Mouse (Mus musculus): ENCODE measurements around the gene Cntn4. TPM values are rescaled to one million over a fixed set of nuclear protein-coding genes. Genes with fewer than 3 reads are reported as not detected.
A peak's percentile ranks its signal among the peaks of the same experiment; 100 is the strongest.

Gene Cntn4
- polyA plus RNA-seq, 1 experiment from 2014 or later = 1.5 TPM

DNA sequence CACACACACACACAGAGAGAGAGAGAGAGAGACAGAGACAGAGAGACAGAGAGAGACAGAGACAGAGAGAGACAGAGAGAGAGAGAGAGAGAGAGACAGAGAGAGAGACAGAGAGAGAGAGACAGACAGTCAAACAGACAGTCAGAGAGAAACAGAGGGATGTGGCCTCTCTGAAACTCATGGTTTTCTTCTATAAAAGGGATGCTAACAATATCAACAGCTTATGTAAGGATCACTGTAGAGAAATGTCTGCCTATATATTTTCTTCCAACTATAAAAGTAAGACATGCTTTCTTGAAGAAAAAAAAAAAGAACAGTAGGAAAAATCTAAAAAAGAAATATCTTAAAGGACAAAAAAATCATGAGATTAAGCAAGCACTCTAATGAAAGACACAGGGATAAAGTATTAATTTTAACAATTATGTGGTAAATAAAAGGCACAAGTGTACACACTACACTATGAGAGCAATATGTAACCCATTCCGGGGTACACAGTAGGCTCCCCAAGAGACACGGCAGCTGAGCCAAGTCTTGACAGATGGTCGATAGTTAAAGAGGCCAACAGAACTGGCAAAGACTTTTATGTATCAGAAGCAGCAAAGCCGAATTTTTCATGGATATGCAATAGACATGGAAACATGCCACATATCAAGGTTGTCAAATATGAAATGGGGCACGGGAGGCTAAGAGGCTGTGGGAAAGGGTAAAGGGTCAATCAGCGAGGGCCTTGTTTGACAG is 704.0 kb downstream of the Cntn4 start:
- H3K27ac ChIP-seq (ENCODE audit: low read length) = no peak overlapping the region
- no peak overlapping the region for H3K4me2 ChIP-seq (ENCODE audit: low read depth, low read length)
- H3K27me3 ChIP-seq (ENCODE audit: control insufficient read depth, insufficient read depth, low read depth, low read length) = no peaks in the 10 kb centered on the region
- no peak overlapping the region for H3K9ac ChIP-seq (ENCODE audit: low read length)
- H3K9me3 ChIP-seq (ENCODE audit: control insufficient read depth, low read length) = no peaks in the 10 kb centered on the region
- no peak overlapping the region for H3K4me3 ChIP-seq (ENCODE audit: low read length)
- no peak for ATAC-seq (ENCODE audit: low read depth)
- no peaks in the 10 kb centered on the region for H3K36me3 ChIP-seq (ENCODE audit: control insufficient read depth, insufficient read depth, low read length)
- no peaks in the 10 kb centered on the region for H3K4me1 ChIP-seq (replicated peaks; ENCODE audit: control insufficient read depth, insufficient read depth, low read length)
- 62% methylated on average over 6 of the region's 6 CpGs for WGBS

DNA sequence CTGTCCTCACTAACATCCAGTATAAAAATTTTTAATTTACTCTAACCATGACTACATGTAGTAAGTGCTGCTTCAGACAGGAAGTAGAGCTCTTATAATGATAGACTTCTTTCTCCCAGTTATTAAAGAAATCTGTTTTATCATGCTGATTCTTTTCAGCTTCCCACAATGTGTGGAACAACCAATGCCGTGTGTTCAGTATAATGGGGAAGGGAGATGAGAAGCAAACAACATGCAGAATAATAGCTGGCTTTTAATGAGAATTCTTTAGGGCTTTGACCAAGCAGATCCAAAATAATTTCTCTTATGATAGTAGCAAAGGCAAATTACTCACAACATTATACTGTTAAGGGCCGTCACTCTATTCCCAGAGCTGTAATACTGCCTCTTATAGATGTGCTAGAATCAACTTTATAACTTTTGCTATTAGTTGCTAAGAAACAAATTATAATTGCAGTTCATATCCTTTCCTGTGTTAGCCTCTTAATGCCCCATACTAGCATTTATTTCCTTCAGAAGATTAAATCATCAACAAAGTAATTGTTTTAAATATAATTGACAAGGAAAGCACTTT is 710.5 kb downstream of the Cntn4 start:
- H3K4me2 ChIP-seq (ENCODE audit: low read depth, low read length) = no peak overlapping the region
- H3K27ac ChIP-seq (ENCODE audit: low read length) = no peak overlapping the region
- no peak for ATAC-seq (ENCODE audit: low read depth)
- H3K9ac ChIP-seq (ENCODE audit: low read length) = no peak overlapping the region
- H3K9me3 ChIP-seq (ENCODE audit: control insufficient read depth, low read length) = no peaks in the 10 kb centered on the region
- no peaks in the 10 kb centered on the region for H3K4me1 ChIP-seq (replicated peaks; ENCODE audit: control insufficient read depth, insufficient read depth, low read length)
- 74% methylated on average over 2 of the region's 2 CpGs for WGBS
- H3K36me3 ChIP-seq (ENCODE audit: control insufficient read depth, insufficient read depth, low read length) = no peaks in the 10 kb centered on the region
- no peak overlapping the region for H3K4me3 ChIP-seq (ENCODE audit: low read length)
- H3K27me3 ChIP-seq (ENCODE audit: control insufficient read depth, insufficient read depth, low read depth, low read length) = no peaks in the 10 kb centered on the region

DNA sequence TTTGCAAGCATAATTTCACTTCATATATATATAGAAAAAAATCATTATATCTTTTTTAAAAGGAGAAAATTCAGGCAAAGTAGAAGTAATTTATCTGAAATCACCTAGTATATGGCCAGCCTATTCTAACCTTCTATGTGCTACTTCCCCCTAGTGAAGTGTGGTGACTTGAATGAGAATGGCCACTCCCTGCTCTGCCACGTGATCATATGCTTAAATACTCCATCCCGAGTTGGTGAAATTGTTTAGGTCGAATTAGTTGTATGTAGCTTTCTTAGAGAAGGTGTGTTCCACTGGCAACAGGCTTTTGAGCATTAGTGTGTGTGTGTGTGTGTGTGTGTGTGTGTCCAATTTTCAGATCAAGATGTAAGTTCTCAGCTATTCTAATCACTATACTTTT is 730.6 kb downstream of the Cntn4 start:
- WGBS = 74% methylated on average over 3 of the region's 3 CpGs
- Histone ChIP-seq H3K9me3 (ENCODE audit: control insufficient read depth, low read length) (no peaks in the 10 kb centered on the region), H3K27me3 (ENCODE audit: control insufficient read depth, insufficient read depth, low read depth, low read length) (no peaks in the 10 kb centered on the region), H3K9ac (ENCODE audit: low read length) (no peak overlapping the region), H3K4me3 (ENCODE audit: low read length) (no peak overlapping the region), H3K4me2 (ENCODE audit: low read depth, low read length) (no peak overlapping the region), H3K27ac (ENCODE audit: low read length) (no peak overlapping the region), H3K4me1 (replicated peaks; ENCODE audit: control insufficient read depth, insufficient read depth, low read length) (no peaks in the 10 kb centered on the region), H3K36me3 (ENCODE audit: control insufficient read depth, insufficient read depth, low read length) (no peaks in the 10 kb centered on the region)
- no peak for ATAC-seq (ENCODE audit: low read depth)

DNA sequence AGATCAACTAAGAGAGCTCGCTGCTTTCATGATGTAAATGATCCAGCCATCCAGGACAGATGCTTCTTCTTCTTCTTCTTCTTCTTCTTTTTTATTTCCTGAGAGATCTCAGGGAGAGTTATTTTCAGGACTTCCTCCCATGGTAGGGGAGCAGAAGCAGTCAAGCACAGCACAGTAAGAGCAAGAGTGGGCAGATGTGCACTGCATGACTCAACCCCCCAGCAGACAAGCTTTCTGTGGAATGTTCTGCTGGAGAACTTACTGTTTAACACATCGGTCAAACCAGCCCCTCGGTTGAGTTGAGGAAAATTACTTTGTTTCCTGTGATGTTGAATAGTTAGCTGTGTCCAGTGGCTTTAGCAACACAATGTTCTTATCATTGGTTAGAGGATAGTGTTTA is 731.2 kb downstream of the Cntn4 start:
- no peak for ATAC-seq (ENCODE audit: low read depth)
- Histone ChIP-seq H3K9ac (ENCODE audit: low read length) (no peak overlapping the region), H3K27me3 (ENCODE audit: control insufficient read depth, insufficient read depth, low read depth, low read length) (no peaks in the 10 kb centered on the region), H3K9me3 (ENCODE audit: control insufficient read depth, low read length) (no peaks in the 10 kb centered on the region), H3K4me2 (ENCODE audit: low read depth, low read length) (no peak overlapping the region), H3K27ac (ENCODE audit: low read length) (no peak overlapping the region), H3K36me3 (ENCODE audit: control insufficient read depth, insufficient read depth, low read length) (no peaks in the 10 kb centered on the region), H3K4me1 (replicated peaks; ENCODE audit: control insufficient read depth, insufficient read depth, low read length) (no peaks in the 10 kb centered on the region), H3K4me3 (ENCODE audit: low read length) (no peak overlapping the region)
- 66% methylated on average over 3 of the region's 3 CpGs for WGBS

DNA sequence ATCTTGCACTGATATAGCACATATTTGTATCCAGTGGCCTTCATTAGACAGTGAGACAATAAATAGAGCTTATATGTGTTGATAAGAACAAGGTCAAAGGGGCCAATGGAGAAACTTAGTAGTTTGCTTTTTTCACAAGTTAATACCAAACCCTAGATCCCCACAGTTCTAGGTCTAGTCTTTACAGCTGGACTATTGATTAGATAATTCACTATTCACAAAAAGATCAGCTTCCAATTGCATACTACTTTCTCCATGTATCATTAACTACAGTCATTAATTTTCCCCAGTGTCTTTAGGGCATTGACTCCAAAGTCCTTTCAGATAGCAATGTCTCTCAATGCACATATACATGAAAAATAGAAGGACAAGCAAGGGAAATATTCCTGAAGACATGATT is 745.5 kb downstream of the Cntn4 start:
- ATAC-seq (ENCODE audit: low read depth) = no peak
- no peaks in the 10 kb centered on the region for H3K9me3 ChIP-seq (ENCODE audit: control insufficient read depth, low read length)
- no peaks in the 10 kb centered on the region for H3K36me3 ChIP-seq (ENCODE audit: control insufficient read depth, insufficient read depth, low read length)
- no peak overlapping the region for H3K27ac ChIP-seq (ENCODE audit: low read length)
- no peak overlapping the region for H3K4me2 ChIP-seq (ENCODE audit: low read depth, low read length)
- no peaks in the 10 kb centered on the region for H3K27me3 ChIP-seq (ENCODE audit: control insufficient read depth, insufficient read depth, low read depth, low read length)
- H3K4me1 ChIP-seq (replicated peaks; ENCODE audit: control insufficient read depth, insufficient read depth, low read length) = no peaks in the 10 kb centered on the region; the same call in 1 of the 2 replicates
- H3K9ac ChIP-seq (ENCODE audit: low read length) = no peak overlapping the region
- H3K4me3 ChIP-seq (ENCODE audit: low read length) = no peak overlapping the region

DNA sequence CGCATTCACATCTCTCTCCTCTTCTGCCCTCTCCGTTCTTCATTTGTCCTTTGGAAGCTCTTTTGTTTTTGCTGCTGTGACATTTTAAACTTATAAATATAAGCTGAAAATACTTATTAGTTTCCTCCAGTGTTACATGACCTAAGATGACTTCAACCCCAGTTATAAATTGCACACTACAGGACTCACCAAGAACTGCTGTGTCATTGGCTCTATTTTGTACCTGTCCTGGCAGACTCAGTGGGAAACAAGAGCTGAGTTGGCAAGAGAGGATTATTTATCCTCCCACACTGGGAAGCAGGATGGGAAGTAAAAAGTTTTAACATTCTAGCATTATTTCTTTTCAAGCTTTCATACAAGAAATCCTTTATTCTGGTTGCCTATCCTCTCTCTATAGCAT is 746.0 kb downstream of the Cntn4 start:
- no peak overlapping the region for H3K4me3 ChIP-seq (ENCODE audit: low read length)
- H3K4me1 ChIP-seq (replicated peaks; ENCODE audit: control insufficient read depth, insufficient read depth, low read length) = no peaks in the 10 kb centered on the region; the same call in 1 of the 2 replicates
- H3K36me3 ChIP-seq (ENCODE audit: control insufficient read depth, insufficient read depth, low read length) = no peaks in the 10 kb centered on the region
- no peak overlapping the region for H3K4me2 ChIP-seq (ENCODE audit: low read depth, low read length)
- no peaks in the 10 kb centered on the region for H3K9me3 ChIP-seq (ENCODE audit: control insufficient read depth, low read length)
- no peak overlapping the region for H3K9ac ChIP-seq (ENCODE audit: low read length)
- 86% methylated on average over 2 of the region's 2 CpGs for WGBS
- no peaks in the 10 kb centered on the region for H3K27me3 ChIP-seq (ENCODE audit: control insufficient read depth, insufficient read depth, low read depth, low read length)
- H3K27ac ChIP-seq (ENCODE audit: low read length) = no peak overlapping the region
- no peak for ATAC-seq (ENCODE audit: low read depth)

DNA sequence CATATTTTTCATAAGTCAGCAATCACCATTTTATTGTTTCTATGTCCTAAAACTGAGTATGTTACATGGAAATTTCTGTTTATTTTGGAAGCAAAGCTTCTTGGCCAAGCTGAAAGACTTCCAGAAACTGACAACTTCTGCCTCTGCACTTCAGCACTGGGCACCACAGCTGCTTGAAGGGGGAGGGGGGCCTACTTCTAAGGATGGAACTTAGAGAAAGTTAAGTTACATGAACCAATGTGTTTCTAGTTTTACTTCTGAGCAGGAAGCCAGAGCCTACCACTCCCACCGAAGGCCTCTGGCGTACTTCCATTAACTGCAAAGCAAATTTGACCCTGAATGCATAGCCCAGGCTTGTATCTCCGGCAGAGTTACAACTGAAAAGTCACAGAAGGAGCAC is 749.2 kb downstream of the Cntn4 start:
- no peaks in the 10 kb centered on the region for H3K9me3 ChIP-seq (ENCODE audit: control insufficient read depth, low read length)
- no peak overlapping the region for H3K4me2 ChIP-seq (ENCODE audit: low read depth, low read length)
- no peak overlapping the region for H3K9ac ChIP-seq (ENCODE audit: low read length)
- H3K36me3 ChIP-seq (ENCODE audit: control insufficient read depth, insufficient read depth, low read length) = no peaks in the 10 kb centered on the region
- H3K27me3 ChIP-seq (ENCODE audit: control insufficient read depth, insufficient read depth, low read depth, low read length) = no peaks in the 10 kb centered on the region
- 64% methylated on average over 3 of the region's 3 CpGs for WGBS
- no peaks in the 10 kb centered on the region; the same call in 1 of the 2 replicates for H3K4me1 ChIP-seq (replicated peaks; ENCODE audit: control insufficient read depth, insufficient read depth, low read length)
- ATAC-seq (ENCODE audit: low read depth) = peak; percentile 38; the same call in 1 of the 2 replicates
- peak overlapping the region; percentile 22; the same call in 1 of the 2 replicates for H3K27ac ChIP-seq (ENCODE audit: low read length)
- H3K4me3 ChIP-seq (ENCODE audit: low read length) = no peak overlapping the region

DNA sequence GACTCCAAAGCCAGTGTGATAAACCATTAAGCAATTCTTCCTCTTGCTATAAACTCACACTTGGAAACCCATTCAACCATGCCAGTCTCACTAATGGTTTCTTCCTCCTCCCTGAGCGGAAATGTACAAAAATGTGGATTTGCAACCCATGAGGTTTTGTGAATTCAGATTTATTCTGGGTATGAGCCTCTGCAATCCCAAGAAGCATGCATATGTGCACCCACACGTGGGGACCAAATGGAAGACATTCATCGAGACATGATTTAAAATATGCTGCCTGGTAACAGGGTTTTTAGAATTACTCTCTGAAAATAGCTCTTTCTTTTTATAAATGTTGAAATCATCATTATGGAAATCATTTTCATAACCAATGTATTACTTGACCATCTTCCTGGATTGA is 754.0 kb downstream of the Cntn4 start:
- no peak overlapping the region for H3K9ac ChIP-seq (ENCODE audit: low read length)
- no peaks in the 10 kb centered on the region for H3K36me3 ChIP-seq (ENCODE audit: control insufficient read depth, insufficient read depth, low read length)
- no peak overlapping the region for H3K4me2 ChIP-seq (ENCODE audit: low read depth, low read length)
- no peak overlapping the region for H3K4me3 ChIP-seq (ENCODE audit: low read length)
- H3K4me1 ChIP-seq (replicated peaks; ENCODE audit: control insufficient read depth, insufficient read depth, low read length) = no peaks in the 10 kb centered on the region; the same call in 1 of the 2 replicates
- WGBS = 85% methylated on average over 3 of the region's 3 CpGs
- no peak overlapping the region for H3K27ac ChIP-seq (ENCODE audit: low read length)
- H3K27me3 ChIP-seq (ENCODE audit: control insufficient read depth, insufficient read depth, low read depth, low read length) = no peaks in the 10 kb centered on the region
- no peak for ATAC-seq (ENCODE audit: low read depth)
- no peaks in the 10 kb centered on the region for H3K9me3 ChIP-seq (ENCODE audit: control insufficient read depth, low read length)

DNA sequence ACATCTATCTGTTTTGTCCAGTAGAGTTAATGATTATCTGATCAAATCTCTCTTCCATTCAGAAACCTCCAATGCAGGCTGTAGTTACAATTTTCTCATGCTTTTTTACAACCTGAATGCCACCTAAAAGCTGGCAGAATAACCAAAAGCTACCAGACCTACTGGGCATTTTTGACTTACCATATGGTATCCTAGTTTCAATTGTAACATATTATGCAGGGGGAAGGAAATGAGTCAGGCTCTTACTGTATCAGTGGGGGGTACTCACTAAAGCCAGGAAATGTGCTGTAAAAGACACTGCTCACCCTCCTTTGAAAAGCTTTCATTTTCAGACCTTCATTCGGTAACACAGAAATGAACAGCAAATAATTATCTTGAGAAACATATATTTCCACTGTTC is 763.3 kb downstream of the Cntn4 start:
- H3K4me1 ChIP-seq (replicated peaks; ENCODE audit: control insufficient read depth, insufficient read depth, low read length) = no peaks in the 10 kb centered on the region
- no peak overlapping the region for H3K4me3 ChIP-seq (ENCODE audit: low read length)
- no peak overlapping the region for H3K27ac ChIP-seq (ENCODE audit: low read length)
- no peak for ATAC-seq (ENCODE audit: low read depth)
- H3K27me3 ChIP-seq (ENCODE audit: control insufficient read depth, insufficient read depth, low read depth, low read length) = no peaks in the 10 kb centered on the region
- H3K36me3 ChIP-seq (ENCODE audit: control insufficient read depth, insufficient read depth, low read length) = no peaks in the 10 kb centered on the region
- H3K9ac ChIP-seq (ENCODE audit: low read length) = no peak overlapping the region
- WGBS = 62% methylated on average over 1 of the region's 1 CpGs
- H3K4me2 ChIP-seq (ENCODE audit: low read depth, low read length) = no peak overlapping the region
- H3K9me3 ChIP-seq (ENCODE audit: control insufficient read depth, low read length) = no peaks in the 10 kb centered on the region
